Mouse (Mus musculus) brown adipose tissue, adult 24 weeks (tissue): Measurements from ENCODE around the gene Rom1. TPM values are rescaled to one million over a fixed set of nuclear protein-coding genes. Genes with fewer than 3 reads are reported as not detected.
"Not testable (repeated sequence)": the region's sequence is repeated elsewhere in the genome, so short reads cannot be mapped to it uniquely, and the experiment has no call there.

Experiments
- H3K27ac ChIP-seq: fragments of 200-500 bp; replicated peaks from 2 replicates; pipeline ENCODE4 v1.5.1; 2012; ENCODE audit warnings: low read depth, mild to moderate bottlenecking, low read length
- H3K4me1 ChIP-seq: fragments of 200-500 bp; 2 replicates; pipeline ENCODE4 v1.6.1; 2012; ENCODE audit warnings: low read length, mixed read lengths; ENCODE audit not compliant: control insufficient read depth, insufficient read depth, insufficient read length
- H3K4me3 ChIP-seq: fragments of 200-500 bp; 2 replicates; pipeline ENCODE4 v1.5.1; 2012; ENCODE audit warnings: low read depth, mild to moderate bottlenecking, low read length, moderate library complexity; ENCODE audit not compliant: insufficient read depth
- polyA plus RNA-seq: library from polyadenylated mRNA; stranded (reverse); fragments of >200 nt; gene quantifications from 2 replicates; pipeline ENCODE4 v1.2.4, GENCODE M21; 2012; ENCODE audit not compliant: missing spikeins, insufficient read depth, insufficient read length

Rom1 gene
- 4.5 and 11.4 TPM in 2 replicates for polyA plus RNA-seq

- Histone ChIP-seq H3K4me3 (peak within 1 kb of the TSS; percentile 92), H3K27ac (peak within 1 kb of the TSS; percentile 70), H3K4me1 (no peaks in the 10 kb centered on the region)
Observed at GRCm38 (mm10) chr19:8929224-8930088, at the start of gene Rom1, which contains the start of gene Eml3. Gene Rom1 (minus strand): TSS chr19:8929356. Gene Eml3 (plus strand): TSS chr19:8929552.

DNA sequence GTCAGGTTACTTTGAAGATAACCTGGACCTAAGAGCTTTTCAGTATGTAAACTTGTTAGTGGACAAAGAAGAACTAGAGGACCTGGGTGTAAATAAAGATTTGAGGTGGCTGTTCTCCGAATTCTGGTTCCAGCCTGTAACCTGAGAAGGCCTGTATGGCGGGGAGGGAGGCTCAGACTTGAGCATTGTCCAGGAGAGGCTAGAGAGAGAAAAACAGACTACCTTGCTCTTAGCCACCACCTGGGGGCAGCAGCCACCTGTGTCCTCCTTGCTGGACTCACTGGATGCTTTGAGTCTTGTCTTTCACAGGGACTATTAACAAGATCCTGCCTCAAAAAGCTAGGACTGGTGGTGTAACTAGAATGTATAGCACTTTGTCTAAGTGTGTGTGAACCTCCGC, 47.4 kb upstream of the Rom1 start:
- Histone ChIP-seq H3K4me3 (no peak overlapping the region), H3K4me1 (no peaks in the 10 kb centered on the region), H3K27ac (no peak overlapping the region)

DNA sequence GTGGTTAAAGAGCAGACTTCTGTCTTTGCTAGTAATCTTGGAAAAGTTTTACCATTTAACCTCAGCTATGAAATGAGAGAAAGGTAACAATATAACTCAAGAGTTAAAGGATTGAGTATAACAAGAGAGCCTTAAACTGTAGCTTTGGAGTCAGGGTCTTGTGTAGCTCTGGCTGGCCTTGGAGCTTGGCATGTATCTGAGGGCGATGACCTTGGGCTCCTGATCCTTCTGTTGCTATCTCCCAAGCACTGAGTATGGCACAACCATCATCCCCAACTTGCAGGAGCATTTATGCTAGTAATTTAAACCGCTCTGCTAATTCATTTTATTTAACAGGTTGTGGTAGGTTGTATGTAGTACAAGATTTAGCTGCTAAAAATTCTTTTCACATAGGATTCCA, 46.3 kb upstream of the Rom1 start:
- no peaks in the 10 kb centered on the region for H3K4me1 ChIP-seq
- H3K4me3 ChIP-seq: no peak overlapping the region
- no peak overlapping the region for H3K27ac ChIP-seq

GRCm38 (mm10) chr19:8974638-8975037, 45.5 kb upstream of the Rom1 start:
- no peak overlapping the region for H3K4me3 ChIP-seq
- H3K4me1 ChIP-seq: no peaks in the 10 kb centered on the region
- H3K27ac ChIP-seq: no peak overlapping the region

GRCm38 (mm10) chr19:8972491-8972890, 43.3 kb upstream of the Rom1 start:
- H3K27ac ChIP-seq, H3K4me3 ChIP-seq, H3K4me1 ChIP-seq: not testable (repeated sequence)

DNA sequence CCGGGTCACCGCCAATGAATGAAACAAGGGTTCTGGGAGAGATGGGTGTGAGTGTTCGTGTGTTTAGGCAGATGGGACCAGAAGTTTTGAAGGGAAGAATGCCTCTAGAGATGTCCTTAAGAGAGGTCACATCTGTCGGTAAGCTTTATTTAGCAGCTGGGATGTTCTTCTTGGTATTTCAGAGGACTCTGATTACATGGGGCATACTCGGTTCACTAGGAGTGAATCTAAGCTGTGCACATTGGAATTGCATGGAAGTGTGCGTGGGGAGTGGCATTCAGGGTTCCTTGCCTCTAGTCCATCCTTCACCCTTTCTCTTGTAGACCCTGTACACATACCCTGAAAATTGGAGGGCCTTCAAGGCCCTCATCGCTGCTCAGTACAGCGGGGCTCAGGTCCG, 38.7 kb upstream of the Rom1 start:
- peak overlapping the region; percentile 66 for H3K4me3 ChIP-seq
- H3K27ac ChIP-seq: no peak overlapping the region

DNA sequence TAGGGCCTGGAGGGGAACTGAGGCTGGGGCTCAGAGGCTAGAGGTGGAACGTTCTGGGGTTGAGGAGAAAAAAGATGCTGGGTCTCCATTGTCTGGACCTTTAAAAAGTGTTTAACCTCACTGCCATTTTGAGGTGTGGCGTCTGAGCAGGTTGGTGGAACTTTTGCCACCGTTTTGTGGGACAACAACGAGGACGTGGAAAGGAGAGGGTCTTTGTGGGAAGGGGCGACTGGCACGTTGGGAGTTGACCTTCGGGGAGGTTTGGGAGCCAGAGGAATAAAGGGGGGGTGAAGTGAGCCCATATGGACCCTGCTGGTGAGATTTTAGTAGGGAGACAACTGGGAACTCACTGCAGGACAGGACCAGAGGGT, 38.2 kb upstream of the Rom1 start:
- H3K4me3 ChIP-seq: peak overlapping the region; percentile 66
- H3K27ac ChIP-seq: peak overlapping the region; percentile 36
- H3K4me1 ChIP-seq: no peaks in the 10 kb centered on the region

More for the DNA sequence above, 38.7 kb upstream of the Rom1 start:
- no peaks in the 10 kb centered on the region for H3K4me1 ChIP-seq

GRCm38 (mm10) chr19:8966590-8967372, 37.6 kb upstream of the Rom1 start, which contains the start of gene Eef1g:
Gene Eef1g (plus strand): TSS chr19:8967041.
- Histone ChIP-seq H3K4me3 (peak within 1 kb of the TSS; percentile 66), H3K4me1 (no peaks in the 10 kb centered on the region), H3K27ac (peak within 1 kb of the TSS; percentile 91)

GRCm38 (mm10) chr19:8966198-8966589, 37.0 kb upstream of the Rom1 start:
- Histone ChIP-seq H3K4me1 (no peaks in the 10 kb centered on the region), H3K27ac (peak overlapping the region; percentile 91), H3K4me3 (peak overlapping the region; percentile 64)

- Histone ChIP-seq H3K4me3 (peak overlapping the region; percentile 21; the same call in 1 of the 2 replicates), H3K27ac (peak overlapping the region; percentile 31; the same call in 1 of the 2 replicates), H3K4me1 (no peaks in the 10 kb centered on the region)
Observed at GRCm38 (mm10) chr19:8965771-8966170, 36.6 kb upstream of the Rom1 start.

GRCm38 (mm10) chr19:8965075-8965474, 35.9 kb upstream of the Rom1 start:
- H3K4me1 ChIP-seq: no peaks in the 10 kb centered on the region
- no peak overlapping the region for H3K4me3 ChIP-seq
- no peak overlapping the region for H3K27ac ChIP-seq

- H3K4me1 ChIP-seq: no peaks in the 10 kb centered on the region
- no peak overlapping the region for H3K4me3 ChIP-seq
- no peak overlapping the region for H3K27ac ChIP-seq
Observed at GRCm38 (mm10) chr19:8962256-8962655, 33.1 kb upstream of the Rom1 start.

DNA sequence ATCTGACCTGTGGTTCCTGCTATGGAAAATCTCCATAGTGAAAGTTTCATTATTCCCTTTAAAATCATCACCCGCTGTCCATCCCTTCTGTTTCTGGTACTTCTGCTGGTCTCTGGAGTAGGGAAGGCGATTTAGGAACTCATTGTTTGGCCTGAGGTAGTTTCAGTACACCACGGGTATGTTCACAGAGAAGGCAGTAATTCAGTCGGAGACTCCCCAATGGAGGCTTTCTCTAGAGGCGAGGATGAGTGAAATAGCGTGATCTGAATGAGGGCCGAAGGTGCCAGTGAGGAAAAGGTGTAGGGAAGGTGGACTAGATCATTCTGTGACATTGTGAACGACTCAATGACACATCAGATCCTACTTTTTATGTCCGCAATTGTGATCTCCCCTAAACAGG, 25.0 kb upstream of the Rom1 start:
- Histone ChIP-seq H3K4me1 (0 out of 2 replicates have a peak, but pooled peaks cover 2% of the 10 kb centered on the region), H3K4me3 (peak overlapping the region; percentile 85), H3K27ac (peak overlapping the region; percentile 86)

DNA sequence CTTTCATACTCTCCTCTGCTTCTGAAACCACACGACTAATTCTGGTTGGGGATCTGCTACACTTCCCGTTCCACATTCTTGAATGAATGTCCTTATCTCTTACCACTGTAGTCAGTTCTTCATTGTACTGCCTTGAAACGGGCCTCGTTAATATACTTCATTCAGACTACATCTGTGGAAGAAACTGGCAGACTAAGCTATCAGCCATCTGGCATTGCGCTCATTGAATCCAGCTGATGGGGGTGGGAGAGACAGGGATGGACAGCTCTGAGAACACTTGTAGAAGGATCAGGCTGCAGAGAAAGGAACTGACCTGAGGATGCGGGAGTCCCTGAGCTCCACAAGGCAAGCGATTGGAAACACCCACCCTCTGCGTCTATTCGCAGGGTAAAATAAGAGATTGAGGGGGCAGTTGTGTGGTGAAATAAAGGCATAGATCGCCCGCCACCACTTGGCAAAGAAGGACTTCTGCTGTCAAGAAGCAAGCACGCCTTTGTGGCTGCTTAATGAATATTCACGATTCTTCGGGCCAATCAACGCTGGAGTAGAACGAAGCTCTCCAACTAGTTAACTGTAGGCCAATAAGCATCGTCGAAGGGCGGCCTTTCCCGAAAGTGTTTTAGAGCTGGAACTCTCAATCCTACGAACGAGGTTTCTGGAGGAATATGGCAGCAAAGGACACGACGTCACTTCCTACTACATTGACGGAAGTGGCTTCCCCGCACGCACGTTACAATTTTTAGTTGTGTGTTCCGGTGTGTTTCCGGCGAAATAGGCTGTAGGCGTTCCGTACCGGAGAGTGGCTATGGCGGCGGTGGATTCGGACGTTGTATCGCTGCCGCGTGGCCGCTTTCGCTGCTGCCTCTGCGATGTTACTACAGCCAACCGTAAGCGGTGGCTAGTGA, 24.2 kb upstream of the Rom1 start, which contains the start of gene Tut1:
Tut1 (plus strand) TSS at position 713 of the 905 bp plus-strand sequence.
- Histone ChIP-seq H3K4me3 (peak within 1 kb of the TSS; percentile 85), H3K4me1 (0 out of 2 replicates have a peak, but pooled peaks cover 2% of the 10 kb centered on the region), H3K27ac (peak within 1 kb of the TSS; percentile 86)
